Mouse (Mus musculus): Measurements from ENCODE around the gene Mbd6. TPM values are rescaled to one million over a fixed set of nuclear protein-coding genes. Genes with fewer than 3 reads are reported as not detected.

Mbd6 gene
- 13.5 and 14.2 TPM in 2 replicates for polyA plus RNA-seq (2015; fragmentation: Nextera tagmentation; extraction: Ambion mirVana)

GRCm38 (mm10) chr10:127288800-127289572, at the start of gene Mbd6:
Mbd6 (minus strand) TSS chr10:127289018.
- Histone ChIP-seq H3K4me1 (ENCODE audit: insufficient read depth, low read depth, low read length) (peaks cover 24% of the 10 kb centered on the region), H3K9ac (replicated peaks; ENCODE audit: low read depth) (peak within 1 kb of the TSS; percentile 68), H3K27me3 (replicated peaks; ENCODE audit: insufficient read depth, low read length) (no peaks in the 10 kb centered on the region), H3K9me3 (ENCODE audit: low read length) (no peaks in the 10 kb centered on the region), H3K4me3 (ENCODE audit: low read depth, low read length) (peak within 1 kb of the TSS; percentile 74), H3K27ac (ENCODE audit: low read length) (peak within 1 kb of the TSS; percentile 97), H3K4me2 (replicated peaks; ENCODE audit: low read depth, low read length) (peak within 1 kb of the TSS; percentile 65), H3K36me3 (ENCODE audit: insufficient read depth, low read length) (peaks cover 19% of the 10 kb centered on the region; the same call in 1 of the 2 replicates)
- DNase-seq (ENCODE audit: low spot score) (peak; percentile 96), ATAC-seq (peak; percentile 52)
- TF ChIP-seq CTCF (IDR thresholded peaks at IDR 0.05) (no peak), EP300 (IDR thresholded peaks at IDR 0.05) (no peak; the same call in none of the 2 replicates)
- WGBS: 0% methylated on average over 15 of the region's 65 CpGs

DNA sequence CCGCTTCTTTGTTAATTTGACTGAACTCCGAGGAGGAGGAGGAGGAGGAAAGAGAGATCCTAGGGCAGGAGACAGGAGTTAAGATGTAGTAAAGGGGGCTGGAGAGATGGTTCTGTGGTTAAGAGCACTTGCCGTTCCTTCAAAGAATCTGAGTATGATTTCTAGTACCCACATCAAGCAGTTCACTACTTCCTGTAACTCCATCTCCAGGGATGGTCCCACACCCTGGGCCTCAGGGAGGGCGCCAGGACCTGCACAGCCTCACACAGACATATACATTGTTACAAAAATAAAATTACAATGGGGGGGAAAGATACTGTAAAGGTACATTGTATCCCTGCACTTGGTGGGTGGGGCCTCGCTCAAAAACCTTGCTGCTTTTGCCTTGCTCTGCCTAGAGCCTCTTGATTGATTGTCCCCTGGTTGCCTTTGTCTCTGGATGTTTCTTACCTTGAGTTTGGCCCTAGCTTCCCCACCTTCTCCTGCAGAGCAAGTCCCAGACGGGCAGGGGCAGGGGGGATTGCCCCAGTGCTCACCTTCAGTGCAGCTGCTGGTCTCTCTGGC, 48.8 kb upstream of the Mbd6 start:
- WGBS: 69% methylated on average over 6 of the region's 6 CpGs
- no peak for TF ChIP-seq CTCF (IDR thresholded peaks at IDR 0.05)
- TF ChIP-seq EP300 (IDR thresholded peaks at IDR 0.05): no peak
- H3K9me3 ChIP-seq (ENCODE audit: low read length): no peaks in the 10 kb centered on the region
- no peaks in the 10 kb centered on the region; the same call in 1 of the 2 replicates for H3K27me3 ChIP-seq (replicated peaks; ENCODE audit: insufficient read depth, low read length)
- no peak overlapping the region for H3K9ac ChIP-seq (replicated peaks; ENCODE audit: low read depth)
- peaks cover 8% of the 10 kb centered on the region for H3K4me1 ChIP-seq (ENCODE audit: insufficient read depth, low read depth, low read length)
- H3K4me3 ChIP-seq (ENCODE audit: low read depth, low read length): no peak overlapping the region
- no peak overlapping the region for H3K4me2 ChIP-seq (replicated peaks; ENCODE audit: low read depth, low read length)
- H3K36me3 ChIP-seq (ENCODE audit: insufficient read depth, low read length): no peaks in the 10 kb centered on the region
- ATAC-seq (no peak), DNase-seq (ENCODE audit: low spot score) (no peak)
- no peak overlapping the region for H3K27ac ChIP-seq (ENCODE audit: low read length)

DNA sequence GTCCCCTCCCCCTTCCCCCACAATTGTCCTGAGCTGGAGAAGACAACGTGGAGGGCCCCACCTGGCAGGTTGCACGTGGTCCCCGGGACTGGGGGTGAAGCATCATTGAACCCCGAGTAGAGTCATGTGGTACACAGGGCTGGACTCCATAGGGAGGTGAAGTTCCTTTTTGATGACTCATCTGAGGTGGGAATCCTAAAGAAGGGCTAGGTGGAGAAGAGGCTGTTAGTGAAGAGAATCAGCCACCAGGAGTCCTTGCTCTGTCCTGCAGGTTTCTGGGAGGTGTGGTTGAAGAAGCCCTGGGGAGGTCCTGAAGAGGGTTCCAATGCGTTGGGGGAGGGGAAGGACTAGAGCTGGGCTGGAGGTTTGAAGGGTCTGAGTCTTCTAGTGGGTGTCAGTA, 48.1 kb upstream of the Mbd6 start:
- peaks cover 4% of the 10 kb centered on the region; the same call in 1 of the 2 replicates for H3K27me3 ChIP-seq (replicated peaks; ENCODE audit: insufficient read depth, low read length)
- H3K4me2 ChIP-seq (replicated peaks; ENCODE audit: low read depth, low read length): no peak overlapping the region
- no peak overlapping the region for H3K4me3 ChIP-seq (ENCODE audit: low read depth, low read length)
- H3K9me3 ChIP-seq (ENCODE audit: low read length): no peaks in the 10 kb centered on the region
- H3K36me3 ChIP-seq (ENCODE audit: insufficient read depth, low read length): no peaks in the 10 kb centered on the region
- TF ChIP-seq CTCF (IDR thresholded peaks at IDR 0.05) (no peak), EP300 (IDR thresholded peaks at IDR 0.05) (no peak)
- no peak overlapping the region for H3K9ac ChIP-seq (replicated peaks; ENCODE audit: low read depth)
- WGBS: 51% methylated on average over 5 of the region's 5 CpGs
- peaks cover 8% of the 10 kb centered on the region for H3K4me1 ChIP-seq (ENCODE audit: insufficient read depth, low read depth, low read length)
- no peak for DNase-seq (ENCODE audit: low spot score)
- ATAC-seq: no peak
- no peak overlapping the region for H3K27ac ChIP-seq (ENCODE audit: low read length)

GRCm38 (mm10) chr10:127335271-127335670, 46.5 kb upstream of the Mbd6 start:
- WGBS: 58% methylated on average over 1 of the region's 1 CpGs
- TF ChIP-seq CTCF (IDR thresholded peaks at IDR 0.05) (no peak), EP300 (IDR thresholded peaks at IDR 0.05) (no peak)
- Histone ChIP-seq H3K4me2 (replicated peaks; ENCODE audit: low read depth, low read length) (no peak overlapping the region), H3K9me3 (ENCODE audit: low read length) (no peaks in the 10 kb centered on the region), H3K27ac (ENCODE audit: low read length) (no peak overlapping the region), H3K9ac (replicated peaks; ENCODE audit: low read depth) (no peak overlapping the region), H3K4me3 (ENCODE audit: low read depth, low read length) (no peak overlapping the region), H3K27me3 (replicated peaks; ENCODE audit: insufficient read depth, low read length) (peaks cover 14% of the 10 kb centered on the region; the same call in 1 of the 2 replicates), H3K4me1 (ENCODE audit: insufficient read depth, low read depth, low read length) (peaks cover 4% of the 10 kb centered on the region), H3K36me3 (ENCODE audit: insufficient read depth, low read length) (no peaks in the 10 kb centered on the region)
- DNase-seq (ENCODE audit: low spot score): no peak
- ATAC-seq: no peak

GRCm38 (mm10) chr10:127333152-127333551, 44.3 kb upstream of the Mbd6 start:
- ATAC-seq (no peak), DNase-seq (ENCODE audit: low spot score) (no peak)
- Histone ChIP-seq H3K27me3 (replicated peaks; ENCODE audit: insufficient read depth, low read length) (peaks cover 14% of the 10 kb centered on the region; the same call in 1 of the 2 replicates), H3K9ac (replicated peaks; ENCODE audit: low read depth) (no peak overlapping the region), H3K9me3 (ENCODE audit: low read length) (no peaks in the 10 kb centered on the region), H3K27ac (ENCODE audit: low read length) (no peak overlapping the region), H3K4me2 (replicated peaks; ENCODE audit: low read depth, low read length) (no peak overlapping the region), H3K4me1 (ENCODE audit: insufficient read depth, low read depth, low read length) (no peaks in the 10 kb centered on the region), H3K36me3 (ENCODE audit: insufficient read depth, low read length) (no peaks in the 10 kb centered on the region), H3K4me3 (ENCODE audit: low read depth, low read length) (no peak overlapping the region)
- WGBS: 67% methylated on average over 5 of the region's 5 CpGs
- TF ChIP-seq CTCF (IDR thresholded peaks at IDR 0.05) (peak; percentile 47), EP300 (IDR thresholded peaks at IDR 0.05) (no peak)

GRCm38 (mm10) chr10:127332211-127332874, 43.5 kb upstream of the Mbd6 start:
- no peak overlapping the region for H3K4me2 ChIP-seq (replicated peaks; ENCODE audit: low read depth, low read length)
- H3K27ac ChIP-seq (ENCODE audit: low read length): no peak overlapping the region
- no peak for TF ChIP-seq EP300 (IDR thresholded peaks at IDR 0.05)
- peak; percentile 36; the same call in 1 of the 2 replicates for TF ChIP-seq CTCF (IDR thresholded peaks at IDR 0.05)
- H3K9me3 ChIP-seq (ENCODE audit: low read length): no peaks in the 10 kb centered on the region
- no peaks in the 10 kb centered on the region for H3K36me3 ChIP-seq (ENCODE audit: insufficient read depth, low read length)
- ATAC-seq (no peak), DNase-seq (ENCODE audit: low spot score) (peak; percentile 35)
- H3K4me1 ChIP-seq (ENCODE audit: insufficient read depth, low read depth, low read length): no peaks in the 10 kb centered on the region
- 54% methylated on average over 31 of the region's 31 CpGs for WGBS
- peaks cover 20% of the 10 kb centered on the region; the same call in 1 of the 2 replicates for H3K27me3 ChIP-seq (replicated peaks; ENCODE audit: insufficient read depth, low read length)
- no peak overlapping the region for H3K9ac ChIP-seq (replicated peaks; ENCODE audit: low read depth)
- H3K4me3 ChIP-seq (ENCODE audit: low read depth, low read length): no peak overlapping the region
